Mouse (Mus musculus) A20 (cell line): ENCODE data around the gene Erich3.
"Not testable (repeated sequence)": the region's sequence is repeated elsewhere in the genome, so short reads cannot be mapped to it uniquely, and the experiment has no call there.

Experiments used
- DNase-seq: peaks from one replicate; pipeline ENCODE4 v3.0.0-alpha.2; 2011; ENCODE audit warnings: low read depth, low spot score

Gene Erich3

DNA sequence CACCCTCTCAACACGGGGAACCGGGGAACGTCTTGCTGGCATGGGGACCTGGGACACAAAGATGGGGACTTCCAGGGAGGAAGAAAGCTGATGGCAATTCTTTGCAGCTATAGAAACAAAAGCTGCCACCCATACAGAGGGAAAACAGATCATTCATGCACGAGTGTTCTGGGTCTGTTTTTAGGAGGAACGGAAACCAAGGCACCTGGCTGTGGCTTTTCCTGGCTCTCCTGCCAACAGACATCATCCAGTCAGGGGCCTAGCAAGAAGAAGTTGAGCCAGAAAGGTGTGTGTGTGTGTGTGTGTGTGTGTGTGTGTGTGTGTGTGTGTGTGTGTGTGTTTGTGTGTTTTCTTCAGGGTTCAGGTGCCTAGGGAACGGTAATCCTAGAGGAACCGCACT is at the start of gene Erich3:
Gene Erich3, plus strand, starts transcription at position 315 of the 400 bp plus-strand sequence.
- DNase-seq = peak; percentile 82

DNA sequence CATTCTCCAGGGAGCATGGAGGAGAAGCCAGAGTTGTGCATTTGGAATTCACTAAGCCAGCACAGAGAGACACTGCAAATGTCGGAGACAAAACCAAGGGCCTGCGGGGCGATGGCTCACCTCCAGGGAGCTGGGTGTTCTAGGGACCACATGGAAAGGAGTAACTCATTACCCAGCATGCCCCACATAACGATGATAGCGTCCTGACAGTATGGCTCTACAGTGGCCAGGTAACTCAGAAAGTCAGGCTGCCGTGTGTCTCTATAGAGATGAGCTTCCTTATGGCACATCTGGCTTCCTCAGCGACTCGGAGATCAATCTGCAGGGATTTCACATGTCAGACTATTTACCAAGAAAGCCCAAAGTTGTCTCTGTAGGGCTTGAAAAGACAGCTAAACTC is 48.9 kb upstream of the Erich3 start:
- no peak for DNase-seq

- DNase-seq = no peak
Observed at GRCm38 (mm10) chr3:154615304-154615703, 48.4 kb upstream of the Erich3 start.

DNA sequence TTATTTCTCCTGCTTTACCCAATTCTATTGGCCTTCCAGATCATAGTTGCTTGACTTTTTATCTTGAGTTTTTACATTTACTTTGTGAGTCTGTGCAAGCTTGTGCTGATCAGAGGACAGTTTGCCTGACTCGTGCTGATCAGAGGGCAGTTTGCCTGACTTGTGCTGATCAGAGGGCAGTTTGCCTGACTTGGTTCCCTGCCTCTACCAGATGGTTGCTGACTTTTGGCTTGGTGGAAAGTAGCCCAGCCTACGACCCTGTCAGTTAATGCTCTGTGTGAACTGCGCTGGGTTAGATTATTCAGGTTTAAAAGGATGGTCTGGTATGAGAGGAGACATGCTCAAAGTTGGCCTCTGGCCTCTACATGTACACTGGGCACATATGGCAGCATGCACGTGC is 47.6 kb upstream of the Erich3 start:
- DNase-seq = no peak

DNA sequence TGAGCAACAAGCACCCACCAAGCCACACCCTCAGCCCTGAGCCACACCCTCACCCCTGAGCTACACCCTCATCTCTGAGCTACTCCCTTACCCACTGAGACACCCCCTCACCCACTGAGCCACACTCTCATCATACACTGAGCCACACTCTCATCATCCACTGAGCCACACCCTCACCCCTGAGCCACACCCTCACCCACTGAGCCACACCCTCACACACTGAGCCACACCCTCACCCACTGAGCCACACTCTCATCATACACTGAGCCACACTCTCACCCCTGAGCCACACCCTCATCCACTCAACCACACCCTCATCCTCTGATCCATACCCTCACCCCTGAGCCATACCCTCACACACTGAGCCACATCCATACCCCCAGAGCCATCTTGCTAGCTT is 35.4 kb upstream of the Erich3 start:
- no peak for DNase-seq

- DNase-seq = not testable (repeated sequence)
Observed at GRCm38 (mm10) chr3:154631281-154631680, 32.4 kb upstream of the Erich3 start.

GRCm38 (mm10) chr3:154633091-154633490 is 30.6 kb upstream of the Erich3 start:
- no peak for DNase-seq

DNA sequence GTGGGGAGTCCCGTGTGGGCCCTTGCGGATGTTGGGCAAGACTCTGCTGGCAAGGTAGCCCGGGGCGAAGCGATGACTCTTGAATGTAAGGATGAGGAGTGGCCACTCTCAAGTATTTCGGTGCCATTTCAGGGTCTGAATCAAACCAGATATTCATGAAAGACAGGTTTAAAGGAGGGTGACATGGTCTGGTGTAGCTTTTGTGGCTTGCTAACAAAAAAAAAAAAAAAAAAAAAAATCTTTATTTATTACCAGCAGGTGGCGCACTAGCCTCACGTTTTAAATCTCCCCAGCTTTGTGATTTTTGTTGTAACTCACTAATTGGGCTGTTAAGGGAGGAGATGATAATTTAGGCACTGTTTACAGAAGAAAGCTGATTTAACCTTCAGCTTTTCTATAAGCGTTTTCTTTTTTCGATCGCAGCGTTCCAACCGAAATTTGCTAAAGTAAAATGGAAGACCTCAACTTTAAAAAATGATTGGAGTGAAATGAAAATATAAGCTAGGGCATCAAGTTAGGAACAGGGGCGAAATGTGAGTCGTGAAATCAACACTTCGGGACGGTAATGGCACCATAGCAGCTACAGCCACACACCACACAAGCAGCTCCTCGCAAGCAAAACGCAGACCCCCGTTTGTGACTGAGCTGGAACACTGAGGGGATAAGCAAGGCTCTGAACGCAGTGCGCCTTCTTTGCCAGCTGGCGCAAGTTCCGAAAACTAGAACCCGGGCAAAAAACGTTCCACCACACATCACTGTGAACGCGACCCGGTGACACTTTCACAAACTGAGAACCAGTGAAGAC is 16.8 kb upstream of the Erich3 start:
- DNase-seq = peak; percentile 81

DNA sequence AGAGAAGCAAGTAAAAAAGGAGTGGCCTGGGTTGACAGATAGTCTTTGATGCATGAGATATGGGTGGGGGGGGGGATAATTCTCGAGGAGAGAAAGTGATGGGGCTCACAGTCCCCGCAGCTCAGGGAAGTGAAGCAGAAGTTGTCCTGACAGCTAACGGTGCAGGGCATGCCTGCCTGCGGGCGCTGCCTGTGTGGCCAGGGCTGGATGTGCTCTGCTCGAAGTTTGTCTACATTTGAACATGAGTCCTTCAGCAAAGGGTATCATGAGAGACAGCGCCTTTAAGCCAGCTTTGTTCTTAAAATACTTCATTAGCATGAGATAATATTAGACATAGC is 16.2 kb upstream of the Erich3 start:
- no peak for DNase-seq

DNA sequence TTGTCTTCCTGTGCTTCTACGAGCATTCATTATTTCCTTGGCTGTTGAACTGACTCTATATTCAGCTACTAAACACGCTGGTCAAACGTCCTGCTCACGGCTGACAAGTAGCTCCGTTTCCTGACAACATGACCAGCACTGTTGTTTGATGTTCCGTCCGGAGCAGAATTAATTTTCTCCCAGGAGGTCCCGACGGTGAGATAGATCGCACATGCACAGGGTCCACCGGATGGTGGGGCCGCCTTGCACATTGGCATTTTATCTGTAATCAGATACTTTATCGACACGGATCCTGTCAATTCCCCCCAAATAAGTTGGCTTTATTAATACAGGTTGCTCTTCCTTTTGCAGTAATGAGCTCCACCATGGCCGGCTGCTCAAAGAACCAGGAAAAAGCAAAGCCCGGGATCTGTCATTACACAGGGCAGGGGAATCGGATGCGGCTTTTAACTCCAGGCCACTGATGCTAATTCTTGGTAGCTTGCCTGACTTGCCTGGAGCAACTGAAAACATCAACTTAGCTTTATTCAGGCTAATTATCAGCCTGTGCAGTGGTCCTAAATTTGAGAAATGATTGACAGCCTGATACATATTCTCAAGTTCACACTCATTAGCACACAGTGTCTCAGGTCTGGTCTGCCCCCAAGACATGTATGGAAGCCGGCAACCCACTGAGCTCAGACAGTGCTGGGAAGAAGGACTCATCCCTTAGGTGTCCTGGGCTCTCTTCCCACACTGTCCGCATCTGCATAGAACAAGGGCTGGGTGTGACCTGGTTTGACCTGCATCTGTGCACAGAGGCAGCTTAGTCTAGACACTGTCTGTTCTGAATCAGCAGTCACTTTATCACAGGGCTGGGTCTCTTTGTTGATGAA is 14.0 kb upstream of the Erich3 start:
- DNase-seq = no peak

DNA sequence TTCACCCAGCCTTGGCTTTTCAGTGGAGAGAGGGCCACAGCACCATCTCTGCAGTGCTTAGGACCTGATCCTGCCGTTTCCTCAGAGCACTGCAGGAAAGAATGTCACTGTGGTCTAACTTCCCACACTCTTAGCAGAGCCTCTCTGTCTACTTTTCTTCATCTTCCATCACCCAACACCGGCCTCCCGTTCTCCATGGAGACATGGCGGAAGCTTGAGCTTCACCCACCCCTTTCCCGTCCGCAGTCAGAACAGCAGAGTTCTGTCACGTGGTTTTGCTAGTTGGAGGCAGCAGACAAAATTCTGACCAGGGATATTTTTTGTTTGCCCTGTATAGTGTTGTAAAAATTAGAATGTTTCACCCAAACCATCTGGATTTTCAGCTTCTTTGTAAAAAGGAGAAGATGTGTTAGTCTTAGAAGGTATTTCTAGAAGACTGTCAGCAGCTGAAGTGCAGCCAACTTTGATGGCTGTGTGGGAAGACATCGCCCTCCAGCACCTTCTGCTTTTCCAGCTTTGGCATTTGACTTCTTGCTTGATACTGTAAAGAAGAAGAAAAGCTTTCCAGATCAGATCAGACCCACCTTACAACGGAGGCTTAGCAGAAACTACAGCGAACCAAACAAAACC is 12.4 kb upstream of the Erich3 start:
- no peak for DNase-seq

- DNase-seq = peak; percentile 74
Observed at GRCm38 (mm10) chr3:154652581-154653420, 10.9 kb upstream of the Erich3 start.

DNA sequence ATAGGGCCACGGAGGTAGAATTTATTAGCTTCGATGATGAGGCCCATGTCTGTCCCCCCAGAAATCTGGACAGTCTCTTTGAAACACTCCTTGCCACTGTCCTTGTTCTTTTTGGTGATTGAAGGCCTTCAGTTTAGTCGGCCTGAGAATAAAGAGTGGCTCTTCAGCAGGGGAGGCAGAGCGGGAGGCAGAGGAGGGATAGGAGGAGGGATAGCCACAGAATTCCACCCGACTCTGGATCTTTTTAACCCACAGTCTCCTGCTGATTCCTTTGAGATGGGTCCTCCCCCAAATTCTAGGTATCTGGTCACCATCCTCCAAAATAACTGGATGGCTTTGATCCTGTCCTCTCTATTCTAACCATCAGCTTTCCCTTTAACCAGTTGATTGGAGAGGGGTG is 10.2 kb upstream of the Erich3 start:
- no peak for DNase-seq

DNA sequence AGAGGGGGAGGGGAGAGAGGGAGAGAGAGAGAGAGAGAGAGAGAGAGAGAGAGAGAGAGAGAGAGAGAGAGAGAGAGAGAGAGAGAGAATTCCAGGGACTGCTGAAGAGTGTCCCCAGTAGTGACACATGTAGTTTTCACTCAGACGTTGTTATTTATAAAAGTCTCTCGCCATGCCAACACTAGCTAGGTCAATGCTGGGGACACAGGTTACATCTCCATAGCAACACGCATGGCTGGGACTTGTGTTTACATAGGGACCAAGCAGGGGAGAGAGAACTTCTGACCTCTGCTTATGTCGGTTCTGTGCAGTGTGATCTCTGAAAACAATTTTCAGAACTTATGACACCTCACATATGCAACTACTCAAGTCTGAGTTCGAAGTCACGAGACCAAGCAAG is 9.4 kb upstream of the Erich3 start:
- DNase-seq = no peak

DNA sequence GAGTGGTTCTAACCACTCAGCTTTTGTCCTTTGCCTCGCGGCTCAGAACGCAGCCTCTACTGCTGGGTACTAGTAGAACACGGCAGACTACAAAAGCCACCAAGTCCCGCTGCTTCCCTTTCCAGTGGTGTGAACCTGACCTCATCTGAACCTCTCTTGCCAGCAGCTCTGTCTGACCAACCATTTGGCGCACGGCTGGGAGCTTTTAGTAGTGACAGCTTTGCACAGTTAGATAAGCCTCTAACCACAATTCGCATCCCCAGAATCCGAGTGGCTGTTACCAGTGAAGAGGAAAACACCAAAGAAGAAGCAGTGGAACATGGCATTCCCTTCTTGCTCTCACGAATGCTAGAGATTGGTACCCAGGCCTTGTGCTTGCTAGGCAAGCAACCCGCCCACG is 8.8 kb upstream of the Erich3 start:
- DNase-seq = no peak

GRCm38 (mm10) chr3:154655711-154656110 is 7.9 kb upstream of the Erich3 start:
- DNase-seq = no peak

GRCm38 (mm10) chr3:154663976-154664581 is 420 bp downstream of the Erich3 start:
- DNase-seq = peak; percentile 90

- peak; percentile 31 for DNase-seq
Observed at GRCm38 (mm10) chr3:154664636-154665035, 977 bp downstream of the Erich3 start.

- no peak for DNase-seq
Observed at GRCm38 (mm10) chr3:154668485-154668884, 4.8 kb downstream of the Erich3 start.

DNA sequence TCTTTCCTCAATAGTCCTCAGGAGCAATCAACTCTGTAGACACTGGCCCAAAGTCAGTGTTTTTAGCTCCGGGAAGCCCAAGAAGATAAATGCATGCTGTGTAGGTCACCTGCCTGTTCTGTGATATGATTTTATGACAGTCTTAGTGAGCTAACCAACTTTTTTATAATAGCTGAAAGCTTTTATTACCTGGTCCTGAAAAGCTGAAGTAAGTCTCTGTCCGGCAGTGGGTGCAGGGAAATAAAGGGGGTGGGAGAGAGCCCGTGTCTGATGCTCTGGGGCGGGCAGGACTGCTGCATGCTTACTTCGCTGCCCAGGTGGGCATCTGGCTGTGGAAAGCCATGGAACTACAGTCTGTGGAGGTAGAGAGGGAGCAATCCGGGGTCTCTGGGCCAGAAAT is 6.9 kb downstream of the Erich3 start:
- no peak for DNase-seq

DNA sequence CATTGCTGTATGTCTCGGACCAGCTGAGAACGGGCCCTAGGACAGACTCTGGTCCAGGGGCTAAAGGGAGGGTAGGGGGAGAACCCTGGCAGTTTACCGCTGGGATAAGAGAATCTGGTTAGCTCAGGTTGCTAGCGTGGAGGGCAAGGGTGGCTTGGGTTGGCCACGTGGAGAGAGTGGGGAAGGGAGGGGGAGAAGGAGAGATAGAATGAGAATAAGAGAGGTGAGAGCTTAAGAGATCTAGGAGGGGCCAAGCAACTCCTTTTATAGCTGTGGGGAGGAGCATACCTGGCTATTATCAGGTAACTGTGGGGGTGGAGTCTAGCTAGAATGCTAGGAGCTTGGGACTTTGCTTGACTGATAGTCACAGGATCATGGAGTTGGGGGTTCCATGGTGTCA is 7.4 kb downstream of the Erich3 start:
- DNase-seq = no peak
